Mouse (Mus musculus) liver, embryonic 12.5 days (tissue): ENCODE data around the gene Olfr39. TPM values are rescaled to one million over a fixed set of nuclear protein-coding genes. Genes with fewer than 3 reads are reported as not detected.
"Not testable (repeated sequence)": the region's sequence is repeated elsewhere in the genome, so short reads cannot be mapped to it uniquely, and the experiment has no call there.

ENCODE experiments used
- ATAC-seq: fragments of 200-750 bp; cut with Nextera tagmentation; 2 replicates; pipeline ENCODE4 v1.8.0; 2017; ENCODE audit warnings: moderate number of reproducible peaks, mild to moderate bottlenecking, moderate library complexity
- H3K27ac ChIP-seq: fragments of 300-500 bp; sonication (generic); 2 replicates; pipeline ENCODE4 v1.5.1; 2016; ENCODE audit warnings: mild to moderate bottlenecking
- H3K27me3 ChIP-seq: fragments of 300-500 bp; sonication (generic); replicated peaks from 2 replicates; pipeline ENCODE4 v1.6.1; 2016; ENCODE audit warnings: mild to moderate bottlenecking, moderate library complexity
- H3K36me3 ChIP-seq: fragments of 300-500 bp; sonication (generic); 2 replicates; pipeline ENCODE4 v1.6.1; 2016; ENCODE audit warnings: mild to moderate bottlenecking, moderate library complexity
- H3K4me1 ChIP-seq: fragments of 300-500 bp; sonication (generic); 2 replicates; pipeline ENCODE4 v1.6.1; 2016
- H3K4me2 ChIP-seq: fragments of 300-500 bp; sonication (generic); 2 replicates; pipeline ENCODE4 v1.6.1; 2016; ENCODE audit warnings: mild to moderate bottlenecking, moderate library complexity
- H3K4me3 ChIP-seq: fragments of 300-500 bp; sonication (generic); 2 replicates; pipeline ENCODE4 v1.5.1; 2016; ENCODE audit warnings: mild to moderate bottlenecking, moderate library complexity
- H3K9ac ChIP-seq: fragments of 300-500 bp; sonication (generic); 2 replicates; pipeline ENCODE4 v1.6.1; 2016; ENCODE audit warnings: mild to moderate bottlenecking, moderate library complexity
- H3K9me3 ChIP-seq: fragments of 300-500 bp; sonication (generic); replicated peaks from 2 replicates; pipeline ENCODE4 v1.6.1; 2016; ENCODE audit warnings: mild to moderate bottlenecking, moderate library complexity
- WGBS: fragments of 180-500 bp; shearing (Covaris S2); methylation state at CpG from one replicate; pipeline ENCODE4 v1.1.7; 2016; ENCODE audit not compliant: insufficient replicate concordance; 5-methylcytosine and 5-hydroxymethylcytosine counted together
- polyA plus RNA-seq: library from polyadenylated mRNA; unstranded; fragments of >200 nt; fragmentation: Nextera tagmentation; extraction: Ambion mirVana; gene quantifications from 2 replicates; pipeline ENCODE4 v1.2.1, GENCODE M21; 2016

Olfr39 gene
- polyA plus RNA-seq = not detected in 2 replicates

DNA sequence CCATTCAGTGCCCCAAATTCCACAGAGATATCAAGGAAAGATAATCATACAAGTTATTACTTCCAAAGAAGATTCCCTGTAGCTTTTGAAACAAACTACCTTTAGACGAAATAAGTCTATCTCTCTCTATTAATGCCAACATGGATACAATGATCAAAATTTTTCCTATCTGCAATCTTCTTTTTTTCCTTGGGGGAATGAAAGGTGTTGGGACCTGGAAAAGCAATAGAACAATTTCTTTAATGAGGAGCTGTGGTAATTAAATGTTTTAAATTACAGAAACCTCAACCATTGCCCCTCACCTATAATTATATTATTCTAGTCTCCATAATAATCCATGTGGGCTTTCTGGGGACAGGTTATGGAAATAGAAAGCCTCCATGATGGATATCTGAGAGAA is at the start of gene Olfr39:
Gene Olfr39 (plus strand): TSS at position 301 of the 400 bp plus-strand sequence.
- H3K9ac ChIP-seq = no peak within 1 kb of the TSS
- no peaks in the 10 kb centered on the region for H3K36me3 ChIP-seq
- H3K4me1 ChIP-seq = no peaks in the 10 kb centered on the region
- H3K9me3 ChIP-seq = no peaks in the 10 kb centered on the region
- H3K27me3 ChIP-seq = no peaks in the 10 kb centered on the region
- ATAC-seq = no peak
- no peak within 1 kb of the TSS for H3K4me2 ChIP-seq
- 55% methylated on average over 1 of the region's 1 CpGs for WGBS
- no peak within 1 kb of the TSS for H3K27ac ChIP-seq
- no peak within 1 kb of the TSS for H3K4me3 ChIP-seq

DNA sequence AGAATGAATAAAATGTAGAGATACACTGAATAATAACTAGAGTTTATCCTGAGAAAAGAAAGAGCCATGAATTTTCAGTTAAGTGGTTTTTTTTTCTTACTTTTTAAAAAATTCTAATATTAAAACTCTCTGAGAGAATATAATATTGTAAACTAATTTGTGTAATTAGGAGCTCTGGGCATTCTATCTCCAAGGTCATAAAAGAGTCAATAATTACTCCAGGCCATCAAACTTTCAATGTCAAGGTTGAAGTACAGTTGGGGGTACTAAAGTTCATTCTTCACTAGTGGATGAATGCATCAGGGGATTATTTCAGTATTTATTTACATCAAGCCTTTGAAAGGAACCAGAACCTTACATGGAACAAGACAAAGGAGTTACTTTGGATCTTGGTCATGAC is 45.3 kb upstream of the Olfr39 start, which contains the start of gene Olfr872:
Gene Olfr872 (plus strand): TSS at position 301 of the 400 bp plus-strand sequence.
- no peak for ATAC-seq
- Histone ChIP-seq H3K4me3 (no peak within 1 kb of the TSS), H3K36me3 (no peaks in the 10 kb centered on the region), H3K9me3 (0 out of 2 replicates have a peak, but pooled peaks cover under 1% of the 10 kb centered on the region), H3K9ac (no peak within 1 kb of the TSS), H3K27me3 (no peaks in the 10 kb centered on the region), H3K27ac (no peak within 1 kb of the TSS), H3K4me2 (no peak within 1 kb of the TSS), H3K4me1 (no peaks in the 10 kb centered on the region)

- H3K4me1 ChIP-seq = no peaks in the 10 kb centered on the region
- no peaks in the 10 kb centered on the region for H3K27me3 ChIP-seq
- no peaks in the 10 kb centered on the region for H3K9me3 ChIP-seq
- H3K9ac ChIP-seq = no peak overlapping the region
- ATAC-seq = no peak
- WGBS = 42% methylated on average over 2 of the region's 2 CpGs
- H3K4me3 ChIP-seq = no peak overlapping the region
- H3K36me3 ChIP-seq = no peaks in the 10 kb centered on the region
- H3K4me2 ChIP-seq = no peak overlapping the region
- no peak overlapping the region for H3K27ac ChIP-seq
These were observed 44.8 kb upstream of the Olfr39 start for GRCm38 (mm10) chr9:20237378-20237777.

DNA sequence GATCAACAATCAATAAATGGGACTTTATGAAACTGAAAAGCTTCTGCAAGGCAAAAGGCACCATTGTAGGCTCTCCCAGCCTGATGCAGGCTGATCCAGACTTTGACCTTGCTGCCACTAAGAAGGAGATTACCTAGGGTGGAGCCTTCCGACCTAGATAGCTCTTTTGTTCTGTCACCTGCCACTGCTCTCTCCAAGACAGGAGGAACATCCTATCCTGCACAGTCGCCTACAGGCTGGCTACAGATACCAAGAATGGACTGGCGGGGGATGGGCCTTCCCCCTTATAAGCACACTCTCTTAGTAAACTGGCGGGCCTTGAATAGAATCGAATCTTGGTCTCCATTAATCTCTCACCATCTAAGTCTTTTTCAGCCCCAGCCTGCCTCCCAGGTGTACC is 13.4 kb downstream of the Olfr39 start:
- H3K4me1 ChIP-seq, H3K9me3 ChIP-seq, H3K9ac ChIP-seq, H3K4me3 ChIP-seq, H3K4me2 ChIP-seq, H3K36me3 ChIP-seq, ATAC-seq, H3K27ac ChIP-seq, H3K27me3 ChIP-seq: not testable (repeated sequence)
- 64% methylated on average over 5 of the region's 5 CpGs for WGBS

GRCm38 (mm10) chr9:20298232-20298631 is 16.1 kb downstream of the Olfr39 start, which contains the start of gene Olfr873:
TSS of gene Olfr873 (plus strand) at chr9:20298532.
- no peaks in the 10 kb centered on the region for H3K27me3 ChIP-seq
- no peak within 1 kb of the TSS for H3K4me3 ChIP-seq
- no peaks in the 10 kb centered on the region for H3K4me1 ChIP-seq
- 61% methylated on average over 1 of the region's 1 CpGs for WGBS
- no peak within 1 kb of the TSS for H3K4me2 ChIP-seq
- no peak within 1 kb of the TSS for H3K27ac ChIP-seq
- H3K9me3 ChIP-seq = no peaks in the 10 kb centered on the region
- H3K9ac ChIP-seq = no peak within 1 kb of the TSS
- no peak for ATAC-seq
- no peaks in the 10 kb centered on the region for H3K36me3 ChIP-seq

DNA sequence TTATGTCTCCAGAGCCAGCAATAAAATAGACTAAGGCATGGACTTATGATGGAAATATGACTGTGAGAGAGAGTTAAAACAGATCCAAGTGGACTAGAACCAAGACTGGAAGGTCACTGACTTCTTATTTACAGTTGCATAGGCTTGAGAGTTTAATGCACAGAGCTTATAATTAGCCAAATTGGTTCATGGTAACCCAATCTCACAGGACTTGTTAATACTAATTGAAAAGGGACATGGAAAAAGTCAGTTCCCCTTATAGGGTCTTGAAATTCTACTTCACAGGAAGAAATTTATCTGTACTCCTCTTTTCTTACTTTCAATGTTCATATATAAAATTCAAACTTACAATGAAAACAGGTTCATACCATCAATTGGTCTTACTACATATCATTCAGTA is 53.8 kb downstream of the Olfr39 start, which contains the start of gene Olfr18:
Gene Olfr18 (minus strand): TSS at position 101 of the 400 bp plus-strand sequence.
- Histone ChIP-seq H3K4me3 (no peak within 1 kb of the TSS), H3K27me3 (no peaks in the 10 kb centered on the region), H3K9ac (no peak within 1 kb of the TSS), H3K9me3 (no peaks in the 10 kb centered on the region), H3K4me1 (no peaks in the 10 kb centered on the region), H3K27ac (no peak within 1 kb of the TSS), H3K36me3 (no peaks in the 10 kb centered on the region), H3K4me2 (no peak within 1 kb of the TSS)
- ATAC-seq = no peak

Other genes with a start within 250 kb of the Olfr39 start
- gene Olfr867, start 224.8 kb upstream of the Olfr39 start, polyA plus RNA-seq = not detected in 2 replicates
- not detected in 2 replicates for gene Olfr868, start 183.7 kb upstream of the Olfr39 start, polyA plus RNA-seq
- gene Olfr869, start 153.3 kb upstream of the Olfr39 start, polyA plus RNA-seq = not detected in 2 replicates
- not detected in 2 replicates for gene Olfr870, start 108.3 kb upstream of the Olfr39 start, polyA plus RNA-seq
- gene Olfr871, start 70.1 kb upstream of the Olfr39 start, polyA plus RNA-seq = not detected in 2 replicates
- gene Olfr872, start 45.2 kb upstream of the Olfr39 start, polyA plus RNA-seq = not detected in 2 replicates
- not detected in 2 replicates for gene Olfr873, start 16.2 kb downstream of the Olfr39 start, polyA plus RNA-seq
- not detected in 2 replicates for gene Olfr18, start 53.7 kb downstream of the Olfr39 start, polyA plus RNA-seq
- 13.7 and 16.1 TPM in 2 replicates for gene Zfp560, start 102.8 kb downstream of the Olfr39 start, polyA plus RNA-seq
- gene Zfp26, start 177.8 kb downstream of the Olfr39 start, polyA plus RNA-seq = 8.5 TPM in 2 replicates
- gene Zfp426, start 210.4 kb downstream of the Olfr39 start, polyA plus RNA-seq = 8.2 and 8.7 TPM in 2 replicates
- 27.1 and 27.8 TPM in 2 replicates for gene Zfp266, start 239.1 kb downstream of the Olfr39 start, polyA plus RNA-seq